Mouse (Mus musculus) heart, adult 2 months (tissue): ENCODE measurements at regions not wholly inside any gene's neighbourhood (a gene's known extent, or its start where the extent isn't known, plus 50 kb on each side); places are given as distances from the start of the nearest gene placed in this dataset.

Source experiments
- CTCF ChIP-seq: fragments of 200-600 bp; IDR thresholded peaks from 2 replicates; pipeline ENCODE4 v1.8.1; 2022; ENCODE audit warnings: antibody characterized with exemption, mild to moderate bottlenecking, moderate library complexity
- EP300 ChIP-seq: fragments of 200-500 bp; IDR thresholded peaks from 2 replicates; pipeline ENCODE4 v1.6.1; 2011; ENCODE audit warnings: low read depth, low read length, control low read depth; ENCODE audit not compliant: insufficient read depth

DNA sequence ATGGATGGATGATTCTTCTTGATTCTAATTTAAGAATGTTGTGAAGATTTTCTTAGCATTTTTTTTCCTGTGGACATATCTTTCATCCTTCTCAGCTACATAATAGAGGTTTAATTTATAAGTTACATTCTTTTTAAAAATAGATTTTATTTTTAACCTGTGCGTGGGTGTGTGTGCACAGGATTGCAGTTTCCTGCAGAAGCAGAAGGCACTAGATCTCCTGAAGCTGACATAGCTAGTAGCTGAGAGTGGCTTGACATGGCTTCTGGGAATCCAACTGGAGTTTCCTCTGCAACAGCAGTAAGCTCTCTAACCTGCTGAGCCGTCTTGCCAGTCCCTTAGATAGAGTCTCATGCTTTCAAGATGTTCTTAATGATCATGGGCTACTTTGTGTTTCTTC, 377.5 kb downstream of the Lrriq3 start:
- TF ChIP-seq CTCF (no peak), EP300 (no peak)
